ENCODE assay signal across 12 mouse cellular contexts in the genomic region with DNA sequence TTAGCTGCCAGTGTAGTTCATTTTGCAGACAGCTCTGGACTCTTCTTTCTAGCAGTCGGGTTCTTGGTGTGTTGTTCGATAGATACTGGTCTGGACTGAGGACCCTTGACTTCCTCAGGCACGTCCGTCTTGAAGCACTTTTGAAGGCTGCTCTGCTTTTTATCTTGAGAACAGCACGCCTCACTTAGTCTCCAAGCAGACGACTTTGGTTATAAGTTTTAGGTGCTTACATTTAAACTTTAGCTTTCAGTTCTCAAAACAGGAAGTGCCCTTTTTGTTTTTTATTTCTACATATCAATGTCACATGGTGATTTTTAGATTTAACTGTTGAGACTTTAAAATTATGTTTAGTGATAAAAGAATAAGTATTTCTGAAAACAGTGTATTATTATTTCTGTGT. TPM values are rescaled to one million over a fixed set of nuclear protein-coding genes. Genes with fewer than 3 reads are reported as not detected.
DNase-seq lines count a peak whose midpoint lies in the region; ATAC-seq and TF ChIP-seq lines count a peak whose summit lies in the region.
"Had no signal": no experiment of that assay in that cellular context is flagged by ENCODE, and none has a peak within 500 bp of the region (broad histone marks: within the 10 kb centered on the region; RNA-seq: fewer than 3 reads in every experiment).

No protein-coding gene starts in this region.

- no peak for ATAC-seq in heart, embryonic 14.5 days (ENCODE audit: insufficient number of reproducible peaks, insufficient read depth, low FRiP score, low read depth)
- no peak for ATAC-seq in intestine, postnatal 0 days
- no peak for ATAC-seq in megakaryocyte progenitor cell, adult 5-6 weeks (replicated peaks; ENCODE audit: poor library complexity)

- no peak for TF ChIP-seq POLR2A in bone marrow macrophage, adult 2 months (IDR thresholded peaks at IDR 0.05; ENCODE audit: borderline replicate concordance, low read depth, low read length)

- H3K4me3 ChIP-seq in heart, embryonic 14.5 days (ENCODE audit: control insufficient read depth in 1 of 2, insufficient read depth in 1 of 2, low read depth in 1 of 2, low read length in 2 of 2), result no peak overlapping the region
- H3K4me3 ChIP-seq in bone marrow macrophage, adult 2 months (ENCODE audit: insufficient read depth, low read length), result 0 out of 2 replicates have a peak overlapping the region, but pooled peaks have one; percentile 35
- H3K4me3 ChIP-seq in intestine, postnatal 0 days (ENCODE audit: low read depth, low read length), result no peak overlapping the region
- H3K4me3 ChIP-seq: embryonic facial prominence, embryonic 10.5 days; liver, embryonic 13.5 days had no signal

- H3K4me2 ChIP-seq in heart, embryonic 14.5 days (ENCODE audit: low read length), result peak overlapping the region; percentile 11; the same call in 1 of the 2 replicates
- H3K4me2 ChIP-seq in intestine, postnatal 0 days (replicated peaks; ENCODE audit: low read depth), result 0 out of 2 replicates have a peak overlapping the region, but pooled peaks have one; percentile 13
- H3K4me2 ChIP-seq: liver, embryonic 13.5 days had no signal

- no peak for DNase-seq in heart, postnatal 4 days
- DNase-seq in right cerebral cortex, adult 2 months (ENCODE audit: low spot score in 2 of 2), result peak; percentile 31 to 39
- no peak for DNase-seq in right cerebral cortex, postnatal 25 days
- DNase-seq: gastrocnemius, postnatal 14 days; kidney, adult 8-10 months; liver, embryonic 13.5 days; right cerebral cortex, postnatal 4 days had no signal

- H3K9ac ChIP-seq in heart, embryonic 14.5 days (ENCODE audit: low read length), result no peak overlapping the region; the same call in 1 of the 2 replicates
- H3K9ac ChIP-seq in intestine, postnatal 0 days (ENCODE audit: low read depth, low read length), result no peak overlapping the region
- H3K9ac ChIP-seq: liver, embryonic 13.5 days had no signal

- H3K27ac ChIP-seq in heart, embryonic 14.5 days (replicated peaks in 1 of 2; ENCODE audit: control insufficient read depth in 1 of 2, insufficient read depth in 1 of 2, low read depth in 2 of 2, low read length in 2 of 2), result 0 out of 4 replicates have a peak overlapping the region, but pooled peaks of 1 of the 2 experiments have one; percentile 37
- no peak overlapping the region for H3K27ac ChIP-seq in bone marrow macrophage, adult 2 months (ENCODE audit: insufficient read depth, low read depth, low read length)
- no peak overlapping the region for H3K27ac ChIP-seq in intestine, postnatal 0 days (ENCODE audit: low read depth, low read length)
- H3K27ac ChIP-seq: embryonic facial prominence, embryonic 10.5 days; liver, embryonic 13.5 days had no signal

- WGBS in heart, embryonic 14.5 days, result 15% methylated on average over 6 of the region's 6 CpGs
- WGBS in intestine, postnatal 0 days, result 52% methylated on average over 6 of the region's 6 CpGs

- H3K4me1 ChIP-seq in heart, embryonic 14.5 days (ENCODE audit: control insufficient read depth in 2 of 2, insufficient read depth in 2 of 2, low read length in 2 of 2), result peaks cover 6 to 30% of the 10 kb centered on the region in 2 experiments
- peaks cover 5% of the 10 kb centered on the region; the same call in 1 of the 2 replicates for H3K4me1 ChIP-seq in bone marrow macrophage, adult 2 months (ENCODE audit: control insufficient read depth, insufficient read depth, low read length)
- H3K4me1 ChIP-seq in intestine, postnatal 0 days (replicated peaks; ENCODE audit: control insufficient read depth, insufficient read depth, low read length), result no peaks in the 10 kb centered on the region

- no peak for TF ChIP-seq CTCF in bone marrow macrophage, adult 2 months (IDR thresholded peaks at IDR 0.05; ENCODE audit: low read depth, low read length)
- no peak for TF ChIP-seq CTCF in intestine, postnatal 0 days (IDR thresholded peaks at IDR 0.05; ENCODE audit: low read depth)

- no peaks in the 10 kb centered on the region for H3K27me3 ChIP-seq in heart, embryonic 14.5 days (ENCODE audit: control insufficient read depth, insufficient read depth, low read length)
- H3K27me3 ChIP-seq in intestine, postnatal 0 days (replicated peaks; ENCODE audit: control insufficient read depth, insufficient read depth, low read length), result no peaks in the 10 kb centered on the region
- H3K27me3 ChIP-seq: liver, embryonic 13.5 days had no signal

- no peaks in the 10 kb centered on the region for H3K36me3 ChIP-seq in heart, embryonic 14.5 days (ENCODE audit: control insufficient read depth, insufficient read depth, low read length)
- no peaks in the 10 kb centered on the region for H3K36me3 ChIP-seq in intestine, postnatal 0 days (ENCODE audit: control insufficient read depth, insufficient read depth)
- H3K36me3 ChIP-seq: embryonic facial prominence, embryonic 10.5 days; liver, embryonic 13.5 days had no signal

- no peaks in the 10 kb centered on the region for H3K9me3 ChIP-seq in heart, embryonic 14.5 days (ENCODE audit: control insufficient read depth, low read length)
- H3K9me3 ChIP-seq in intestine, postnatal 0 days (ENCODE audit: control insufficient read depth), result no peaks in the 10 kb centered on the region
- H3K9me3 ChIP-seq: embryonic facial prominence, embryonic 10.5 days; liver, embryonic 13.5 days had no signal

RNA-seq across cellular contexts. Expression of gene Dlg1, which starts 33.1 kb away (rescaled TPM):
- 18.5 and 21.9 TPM in 2 replicates for polyA plus RNA-seq in heart, embryonic 14.5 days (2014; fragmentation: Nextera tagmentation; extraction: Ambion mirVana)
- total RNA-seq in heart, postnatal 4 days (2021), result 10 to 100 TPM; 42.0 to 43.5 TPM
- 29.2 and 30.4 TPM in 2 replicates for polyA plus RNA-seq in bone marrow macrophage, adult 2 months (2012; ENCODE audit: insufficient read depth, insufficient read length, missing spikeins)
- 10.5 and 11.2 TPM in 2 replicates for polyA plus RNA-seq in intestine, postnatal 0 days (2015; fragmentation: Nextera tagmentation; extraction: Ambion mirVana)
- 24.3 and 31.0 TPM in 2 replicates for total RNA-seq in megakaryocyte progenitor cell, adult 5-6 weeks (2015)
- 24.9 and 48.2 TPM in 2 replicates for total RNA-seq in megakaryocyte progenitor cell, adult 5-6 weeks (2017)

Comparison
In these comparisons a context has a peak if more than half of its experiments do, and no peak if none do; other contexts are left out.
1. DNase-seq: peak in right cerebral cortex, adult 2 months (2 of 2); none in heart, postnatal 4 days (single experiment) and right cerebral cortex, postnatal 25 days (single experiment).